Mouse (Mus musculus) C3H10T1/2 (cell line): ENCODE data around the gene Tekt4. TPM values are rescaled to one million over a fixed set of nuclear protein-coding genes. Genes with fewer than 3 reads are reported as not detected.

Source experiments
- polyA plus RNA-seq, 2 experiments: library from polyadenylated mRNA; unstranded; fragments of >200 nt; fragmentation: generic; extraction: Trizol; gene quantifications; one replicate each; pipeline ENCODE4 v1.2.1; 2012; ENCODE audit warnings: missing spikeins in 2 of 2

Gene Tekt4
- not detected for polyA plus RNA-seq

GRCm38 (mm10) chr17:25454272-25454671 is at the start of gene Tekt4:
Gene Tekt4, plus strand, starts transcription at chr17:25454615.

GRCm38 (mm10) chr17:25433617-25434606 is 20.5 kb upstream of the Tekt4 start, which contains the start of gene Cacna1h:
Gene Cacna1h, minus strand, starts transcription at chr17:25433783.

GRCm38 (mm10) chr17:25497013-25497412 is 42.6 kb downstream of the Tekt4 start, which contains the start of gene Sstr5:
Gene Sstr5, minus strand, starts transcription at chr17:25497288.

Other genes starting within 250 kb of the Tekt4 start
- 10 to 100 TPM; 15.9 to 49.7 TPM for gene Gnptg, start 214.5 kb upstream of the Tekt4 start, polyA plus RNA-seq
- gene Tsr3, start 214.4 kb upstream of the Tekt4 start, polyA plus RNA-seq: 10 to 100 TPM; 44.0 to 58.5 TPM
- gene Baiap3, start 198.3 kb upstream of the Tekt4 start, polyA plus RNA-seq: under 1 TPM; 0.05 to 0.11 TPM
- 100 to 1,000 TPM; 272 to 366 TPM for gene Ube2i, start 180.0 kb upstream of the Tekt4 start, polyA plus RNA-seq
- not detected for gene Prss34, start 156.2 kb upstream of the Tekt4 start, polyA plus RNA-seq
- gene Prss28, start 146.0 kb upstream of the Tekt4 start, polyA plus RNA-seq: not detected
- gene Prss29, start 136.0 kb upstream of the Tekt4 start, polyA plus RNA-seq: not detected
- not detected for gene Tpsab1, start 109.1 kb upstream of the Tekt4 start, polyA plus RNA-seq
- gene Tpsb2, start 88.3 kb upstream of the Tekt4 start, polyA plus RNA-seq: not detected
- gene Tpsg1, start 85.3 kb upstream of the Tekt4 start, polyA plus RNA-seq: not detected
- gene Cacna1h, start 20.8 kb upstream of the Tekt4 start, polyA plus RNA-seq: not detected
- gene Sstr5, start 42.7 kb downstream of the Tekt4 start, polyA plus RNA-seq: not detected
- gene Sox8, start 116.1 kb downstream of the Tekt4 start, polyA plus RNA-seq: not detected
- gene Lmf1, start 124.5 kb downstream of the Tekt4 start, polyA plus RNA-seq: 10 to 100 TPM; 19.6 to 27.4 TPM